Mouse (Mus musculus) ES-E14 (cell line): ENCODE measurements around the gene Cdc14a. TPM values are rescaled to one million over a fixed set of nuclear protein-coding genes. Genes with fewer than 3 reads are reported as not detected.
A peak's percentile ranks its signal among the peaks of the same experiment; 100 is the strongest.

Source experiments
- DNase-seq: peaks from one replicate; pipeline ENCODE4 v3.0.0-alpha.2; 2013; ENCODE audit warnings: low read depth, low spot score
- H3K27ac ChIP-seq: 2 replicates; pipeline ENCODE4 v1.5.1; 2012; ENCODE audit warnings: low read depth, mild to moderate bottlenecking, low read length, moderate library complexity, mixed read lengths; ENCODE audit not compliant: poor library complexity, insufficient read depth, severe bottlenecking
- H3K36me3 ChIP-seq: 2 replicates; pipeline ENCODE4 v1.6.1; 2012; ENCODE audit warnings: mild to moderate bottlenecking, low read length, moderate library complexity, mixed read lengths; ENCODE audit not compliant: control insufficient read depth, poor library complexity, insufficient read depth, severe bottlenecking
- H3K4me1 ChIP-seq, 2 experiments: fragments of 150-350 bp in 1 of 2; sonication (generic) in 1 of 2; 2 replicates each; pipeline ENCODE4 v1.6.1; 2012; ENCODE audit warnings: low read length in 2 of 2, mild to moderate bottlenecking in 1 of 2, mixed read lengths in 1 of 2; ENCODE audit not compliant: control insufficient read depth in 2 of 2, insufficient read depth in 2 of 2, poor library complexity in 1 of 2
- H3K4me3 ChIP-seq, 2 experiments: fragments of 150-350 bp in 1 of 2; sonication (generic) in 1 of 2; 2 replicates each; pipeline ENCODE4 v1.5.1; 2012; ENCODE audit warnings: low read length in 2 of 2, low read depth in 1 of 2, mild to moderate bottlenecking in 1 of 2, mixed read lengths in 1 of 2; ENCODE audit not compliant: insufficient read depth in 1 of 2, poor library complexity in 1 of 2, severe bottlenecking in 1 of 2
- H3K9ac ChIP-seq: 2 replicates; pipeline ENCODE4 v1.6.1; 2012; ENCODE audit warnings: low read depth, mild to moderate bottlenecking, low read length, mixed read lengths; ENCODE audit not compliant: poor library complexity, insufficient read depth, severe bottlenecking
- H3K9me3 ChIP-seq: fragments of 150-350 bp; sonication (generic); 2 replicates; pipeline ENCODE4 v1.6.1; 2012; ENCODE audit warnings: low read depth, mild to moderate bottlenecking, low read length; ENCODE audit not compliant: control insufficient read depth, insufficient read depth
- CHD2 ChIP-seq: IDR thresholded peaks from 2 replicates; pipeline ENCODE4 v1.6.1; 2014; ENCODE audit warnings: mild to moderate bottlenecking, low read depth, low read length, inconsistent platforms
- HCFC1 ChIP-seq: IDR thresholded peaks from 2 replicates; pipeline ENCODE4 v1.6.1; 2012; ENCODE audit warnings: low read length, inconsistent platforms, borderline replicate concordance; ENCODE audit not compliant: insufficient read depth
- MAFK ChIP-seq: IDR thresholded peaks from 2 replicates; pipeline ENCODE4 v1.6.1; 2014; ENCODE audit warnings: mild to moderate bottlenecking, low read depth, low read length, inconsistent platforms; ENCODE audit not compliant: insufficient read depth
- ZC3H11A ChIP-seq: IDR thresholded peaks from 2 replicates; pipeline ENCODE4 v1.6.1; 2012; ENCODE audit warnings: low read depth, mild to moderate bottlenecking, inconsistent platforms, low read length, borderline replicate concordance
- ZNF384 ChIP-seq: IDR thresholded peaks from 2 replicates; pipeline ENCODE4 v1.6.1; 2012; ENCODE audit warnings: low read depth, low read length, inconsistent platforms
- in situ Hi-C, 2 experiments: fragments of 600-800 bp; cut with MboI; formaldehyde crosslinking; loops; one replicate each; pipeline ENCODE4 v1.15.1; 2025; ENCODE audit warnings: low sequenced_read_pairs in 2 of 2, inconsistent platforms in 1 of 2; ENCODE audit not compliant: unreplicated experiment in 2 of 2
- total RNA-seq: library from RNA; depleted of rRNA; stranded (reverse); fragments of 300-350 nt; gene quantifications from 2 replicates; pipeline ENCODE4 v1.2.3, GENCODE M21; 2012

Cdc14a gene
- total RNA-seq, 1 experiment = 3.5 TPM

- Histone ChIP-seq H3K4me3 (no peak overlapping the region), H3K4me1 (no peaks in the 10 kb centered on the region), H3K9me3 (no peaks in the 10 kb centered on the region), H3K36me3 (no peaks in the 10 kb centered on the region), H3K9ac (no peak overlapping the region), H3K27ac (no peak overlapping the region)
- DNase-seq = no peak
- TF ChIP-seq ZC3H11A (no peak), MAFK (no peak), CHD2 (no peak), HCFC1 (no peak), ZNF384 (no peak)
- in situ Hi-C loops = no loop called here
These were observed 35.0 kb downstream of the Cdc14a start for GRCm38 (mm10) chr3:116388808-116389207.

DNA sequence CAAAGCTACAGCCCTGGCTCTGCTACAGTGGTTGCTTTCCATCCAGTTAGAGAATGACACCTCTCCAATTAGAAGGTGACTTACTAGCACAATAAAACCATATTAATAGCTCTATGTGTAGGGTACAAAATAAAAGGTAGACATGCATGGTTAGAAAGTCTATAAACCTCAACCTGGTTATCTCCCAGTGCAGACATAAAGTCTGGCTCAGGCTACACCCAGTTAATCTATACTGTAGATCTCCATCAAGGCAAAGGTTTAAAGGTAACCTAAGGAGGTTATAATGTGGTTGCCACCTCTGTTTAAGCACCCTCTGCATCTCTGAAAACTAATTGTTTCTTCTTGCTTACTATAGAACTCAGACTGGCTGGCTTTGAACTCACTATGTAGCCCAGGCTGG is 36.9 kb downstream of the Cdc14a start:
- no peak for TF ChIP-seq CHD2
- no peak for TF ChIP-seq ZNF384
- TF ChIP-seq HCFC1 = no peak
- TF ChIP-seq MAFK = no peak

DNA sequence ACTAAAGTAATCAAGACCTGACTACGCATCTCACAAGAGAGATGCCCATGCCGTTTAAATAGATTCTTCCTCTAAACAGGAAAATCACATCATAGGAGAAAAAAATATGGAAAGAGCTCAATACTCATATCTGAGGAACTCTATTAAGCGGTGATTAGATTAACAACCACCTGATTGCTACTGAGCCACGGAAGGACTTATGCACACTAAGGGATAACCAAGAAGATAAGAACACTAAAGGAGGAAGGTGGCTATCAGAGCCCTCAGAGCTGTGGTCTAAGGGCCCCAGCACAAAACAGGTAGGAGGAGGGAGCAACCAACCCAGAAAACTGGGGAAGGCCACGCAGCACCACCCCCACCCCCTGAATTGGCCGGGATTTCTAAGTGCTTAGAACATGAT is 37.5 kb downstream of the Cdc14a start:
- no peak overlapping the region for H3K27ac ChIP-seq
- in situ Hi-C loops = no loop called here
- no peaks in the 10 kb centered on the region for H3K9me3 ChIP-seq
- no peak overlapping the region for H3K4me3 ChIP-seq
- DNase-seq = no peak
- H3K4me1 ChIP-seq = no peaks in the 10 kb centered on the region
- H3K9ac ChIP-seq = no peak overlapping the region
- H3K36me3 ChIP-seq = no peaks in the 10 kb centered on the region
- TF ChIP-seq MAFK = no peak
- no peak for TF ChIP-seq CHD2
- no peak for TF ChIP-seq ZC3H11A
- TF ChIP-seq HCFC1 = no peak
- TF ChIP-seq ZNF384 = no peak

More for the DNA sequence above, 36.9 kb downstream of the Cdc14a start:
- Histone ChIP-seq H3K27ac (no peak overlapping the region), H3K9ac (no peak overlapping the region), H3K9me3 (no peaks in the 10 kb centered on the region), H3K36me3 (no peaks in the 10 kb centered on the region), H3K4me3 (no peak overlapping the region), H3K4me1 (no peaks in the 10 kb centered on the region)
- in situ Hi-C loops = no loop called here
- no peak for DNase-seq

GRCm38 (mm10) chr3:116384319-116384718 is 39.5 kb downstream of the Cdc14a start:
- H3K36me3 ChIP-seq = no peaks in the 10 kb centered on the region
- TF ChIP-seq MAFK (no peak), HCFC1 (no peak), CHD2 (no peak), ZC3H11A (no peak), ZNF384 (no peak)
- no peak for DNase-seq
- peaks cover 0 to 5% of the 10 kb centered on the region in 2 experiments; a peak in 2 of 4 replicates for H3K4me1 ChIP-seq
- no peak overlapping the region for H3K9ac ChIP-seq
- no peak overlapping the region for H3K4me3 ChIP-seq
- H3K9me3 ChIP-seq = no peaks in the 10 kb centered on the region
- H3K27ac ChIP-seq = no peak overlapping the region
- in situ Hi-C loops = no loop called here

DNA sequence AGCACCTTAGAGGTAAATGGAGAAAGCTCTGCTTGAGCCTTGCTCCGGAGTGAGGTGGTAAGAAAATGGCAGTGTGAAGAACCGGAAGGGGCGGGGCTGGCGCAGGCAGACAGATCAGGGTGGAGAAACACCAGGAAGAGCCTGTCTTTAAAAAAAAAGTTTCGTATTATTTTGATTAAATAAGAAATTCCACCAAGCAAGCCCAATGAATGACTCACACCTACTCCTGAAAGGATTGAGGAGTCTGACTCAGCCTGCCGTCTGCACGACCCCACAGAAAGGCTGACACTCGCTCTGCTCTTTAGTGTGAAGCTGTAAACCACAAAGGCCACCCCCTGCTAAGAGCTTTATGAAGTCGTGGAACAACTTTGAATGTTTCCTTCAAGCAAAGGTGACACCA is 43.5 kb downstream of the Cdc14a start:
- H3K4me3 ChIP-seq = peak overlapping the region in 1 of 2 experiments; percentile 12; a peak in 1 of 4 replicates
- DNase-seq = peak; percentile 22
- H3K36me3 ChIP-seq = no peaks in the 10 kb centered on the region
- TF ChIP-seq CHD2 (no peak), ZNF384 (peak; percentile 23; the same call in 1 of the 2 replicates), ZC3H11A (no peak)
- no peak overlapping the region for H3K9ac ChIP-seq
- H3K27ac ChIP-seq = no peak overlapping the region
- H3K9me3 ChIP-seq = no peaks in the 10 kb centered on the region
- H3K4me1 ChIP-seq = peaks cover 0 to 5% of the 10 kb centered on the region in 2 experiments; a peak in 2 of 4 replicates
- in situ Hi-C loops = no loop called here
